Mouse (Mus musculus) intestine, embryonic 14.5 days (tissue): ENCODE results near the gene Os9. TPM values are rescaled to one million over a fixed set of nuclear protein-coding genes. Genes with fewer than 3 reads are reported as not detected.
"Not testable (repeated sequence)": the region's sequence is repeated elsewhere in the genome, so short reads cannot be mapped to it uniquely, and the experiment has no call there.

Experiments
- ATAC-seq: fragments of 200-750 bp; cut with Nextera tagmentation; replicated peaks from 2 replicates; pipeline ENCODE4 v1.8.0; 2017; ENCODE audit warnings: low read depth, moderate number of reproducible peaks, moderate TSS enrichment, moderate library complexity; ENCODE audit not compliant: low FRiP score, low TSS enrichment
- DNase-seq: peaks from one replicate; pipeline ENCODE4 v3.0.0-alpha.2; 2018; ENCODE audit warnings: low spot score
- H3K27ac ChIP-seq: fragments of 300-500 bp; sonication (generic); 2 replicates; pipeline ENCODE4 v1.5.1; 2014; ENCODE audit warnings: low read depth, mild to moderate bottlenecking, control low read depth
- H3K27me3 ChIP-seq: fragments of 300-500 bp; sonication (generic); replicated peaks from 2 replicates; pipeline ENCODE4 v1.6.1; 2014; ENCODE audit warnings: low read length, control low read depth; ENCODE audit not compliant: control insufficient read depth, insufficient read depth
- H3K36me3 ChIP-seq: fragments of 300-500 bp; sonication (generic); 2 replicates; pipeline ENCODE4 v1.6.1; 2014; ENCODE audit warnings: low read length, control low read depth; ENCODE audit not compliant: control insufficient read depth, insufficient read depth
- H3K4me1 ChIP-seq: fragments of 300-500 bp; sonication (generic); replicated peaks from 2 replicates; pipeline ENCODE4 v1.6.1; 2014; ENCODE audit warnings: low read length, control low read depth, mixed read lengths; ENCODE audit not compliant: control insufficient read depth, insufficient read depth
- H3K4me2 ChIP-seq: fragments of 300-500 bp; sonication (generic); 2 replicates; pipeline ENCODE4 v1.6.1; 2014; ENCODE audit warnings: low read length
- H3K4me3 ChIP-seq: fragments of 300-500 bp; sonication (generic); 2 replicates; pipeline ENCODE4 v1.5.1; 2014; ENCODE audit warnings: low read depth, low read length, control low read depth, mixed read lengths
- H3K9ac ChIP-seq: fragments of 300-500 bp; sonication (generic); 2 replicates; pipeline ENCODE4 v1.6.1; 2014; ENCODE audit warnings: mild to moderate bottlenecking, low read length
- H3K9me3 ChIP-seq: fragments of 300-500 bp; sonication (generic); 2 replicates; pipeline ENCODE4 v1.6.1; 2016; ENCODE audit warnings: low read length, control low read depth; ENCODE audit not compliant: control insufficient read depth
- WGBS: fragments of 180-500 bp; shearing (Covaris S2); extraction: QIAGEN DNeasy Blood & Tissue Kit; methylation state at CpG from one replicate; pipeline ENCODE4 v1.1.7; 2014; 5-methylcytosine and 5-hydroxymethylcytosine counted together
- polyA plus RNA-seq: library from polyadenylated mRNA; unstranded; fragments of >200 nt; fragmentation: Nextera tagmentation; extraction: Ambion mirVana; gene quantifications from 2 replicates; pipeline ENCODE4 v1.2.1, GENCODE M21; 2014

Gene Os9
- polyA plus RNA-seq, 1 experiment from 2014 or later: 51.6 TPM

- no peak overlapping the region for H3K9ac ChIP-seq
- no peak overlapping the region for H3K4me3 ChIP-seq
- no peak for ATAC-seq
- no peak overlapping the region for H3K4me2 ChIP-seq
- no peaks in the 10 kb centered on the region for H3K4me1 ChIP-seq
- no peaks in the 10 kb centered on the region for H3K27me3 ChIP-seq
- H3K36me3 ChIP-seq: no peaks in the 10 kb centered on the region
- no peak overlapping the region for H3K27ac ChIP-seq
- H3K9me3 ChIP-seq: no peaks in the 10 kb centered on the region
- 80% methylated on average over 11 of the region's 11 CpGs for WGBS
- no peak for DNase-seq
These were observed 20.0 kb upstream of the Os9 start for GRCm38 (mm10) chr10:127140971-127141370.

GRCm38 (mm10) chr10:127138328-127139141 is 17.6 kb upstream of the Os9 start:
- H3K27ac ChIP-seq: 0 out of 2 replicates have a peak overlapping the region, but pooled peaks have one; percentile 29

GRCm38 (mm10) chr10:127137896-127138295 is 17.0 kb upstream of the Os9 start:
- H3K4me2 ChIP-seq: no peak overlapping the region
- no peaks in the 10 kb centered on the region for H3K9me3 ChIP-seq
- ATAC-seq (no peak), DNase-seq (no peak)
- H3K27ac ChIP-seq: no peak overlapping the region
- no peaks in the 10 kb centered on the region for H3K4me1 ChIP-seq
- WGBS: 72% methylated on average over 3 of the region's 3 CpGs
- no peaks in the 10 kb centered on the region for H3K27me3 ChIP-seq
- H3K36me3 ChIP-seq: no peaks in the 10 kb centered on the region
- no peak overlapping the region for H3K4me3 ChIP-seq
- no peak overlapping the region for H3K9ac ChIP-seq

More at GRCm38 (mm10) chr10:127138328-127139141, 17.6 kb upstream of the Os9 start:
- H3K4me2 ChIP-seq: no peak overlapping the region
- ATAC-seq: peak; percentile 63
- H3K9me3 ChIP-seq: no peaks in the 10 kb centered on the region
- H3K4me1 ChIP-seq: no peaks in the 10 kb centered on the region
- H3K36me3 ChIP-seq: no peaks in the 10 kb centered on the region
- WGBS: 72% methylated on average over 18 of the region's 18 CpGs
- no peaks in the 10 kb centered on the region for H3K27me3 ChIP-seq
- DNase-seq: no peak
- no peak overlapping the region for H3K9ac ChIP-seq
- H3K4me3 ChIP-seq: no peak overlapping the region

- Histone ChIP-seq H3K9ac (no peak overlapping the region), H3K9me3 (no peaks in the 10 kb centered on the region), H3K36me3 (no peaks in the 10 kb centered on the region), H3K4me2 (no peak overlapping the region), H3K4me3 (no peak overlapping the region), H3K4me1 (no peaks in the 10 kb centered on the region), H3K27ac (no peak overlapping the region), H3K27me3 (no peaks in the 10 kb centered on the region)
- 75% methylated on average over 4 of the region's 4 CpGs for WGBS
- ATAC-seq (no peak), DNase-seq (no peak)
These were observed 15.6 kb upstream of the Os9 start for GRCm38 (mm10) chr10:127136510-127136909.

GRCm38 (mm10) chr10:127135118-127135836 is 14.3 kb upstream of the Os9 start:
- Histone ChIP-seq H3K4me1 (no peaks in the 10 kb centered on the region), H3K9ac (no peak overlapping the region), H3K27me3 (no peaks in the 10 kb centered on the region), H3K4me3 (no peak overlapping the region), H3K4me2 (no peak overlapping the region), H3K27ac (no peak overlapping the region), H3K36me3 (no peaks in the 10 kb centered on the region), H3K9me3 (no peaks in the 10 kb centered on the region)
- DNase-seq (no peak), ATAC-seq (no peak)
- WGBS: 41% methylated on average over 8 of the region's 8 CpGs

GRCm38 (mm10) chr10:127134394-127135035 is 13.6 kb upstream of the Os9 start:
- not testable (repeated sequence) for H3K4me2 ChIP-seq, H3K27me3 ChIP-seq, H3K4me1 ChIP-seq, H3K36me3 ChIP-seq, H3K27ac ChIP-seq, DNase-seq, H3K9ac ChIP-seq, ATAC-seq, H3K4me3 ChIP-seq, H3K9me3 ChIP-seq
- 71% methylated on average over 3 of the region's 3 CpGs for WGBS

- Histone ChIP-seq H3K9me3 (no peaks in the 10 kb centered on the region), H3K27me3 (no peaks in the 10 kb centered on the region), H3K4me2 (no peak overlapping the region), H3K4me1 (no peaks in the 10 kb centered on the region), H3K9ac (no peak overlapping the region), H3K27ac (peak overlapping the region; percentile 29; the same call in 1 of the 2 replicates), H3K36me3 (no peaks in the 10 kb centered on the region), H3K4me3 (no peak overlapping the region)
- ATAC-seq (peak; percentile 67), DNase-seq (no peak)
- WGBS: 50% methylated on average over 5 of the region's 5 CpGs
These were observed 11.5 kb upstream of the Os9 start for GRCm38 (mm10) chr10:127132469-127132868.

- no peak overlapping the region for H3K9ac ChIP-seq
- 64% methylated on average over 4 of the region's 4 CpGs for WGBS
- no peaks in the 10 kb centered on the region for H3K9me3 ChIP-seq
- DNase-seq: no peak
- no peak overlapping the region for H3K4me3 ChIP-seq
- no peak for ATAC-seq
- no peak overlapping the region for H3K4me2 ChIP-seq
- H3K4me1 ChIP-seq: no peaks in the 10 kb centered on the region
- H3K27me3 ChIP-seq: no peaks in the 10 kb centered on the region
- H3K36me3 ChIP-seq: no peaks in the 10 kb centered on the region
- no peak overlapping the region for H3K27ac ChIP-seq
These were observed 8.5 kb upstream of the Os9 start for GRCm38 (mm10) chr10:127129431-127129830.
